Mouse (Mus musculus): ENCODE results near the gene Uqcrfs1. TPM values are rescaled to one million over a fixed set of nuclear protein-coding genes. Genes with fewer than 3 reads are reported as not detected.
A peak's percentile ranks its signal among the peaks of the same experiment; 100 is the strongest.

Uqcrfs1 gene
- total RNA-seq, 1 experiment from 2014 or later = 92.1 TPM

- ATAC-seq (replicated peaks; ENCODE audit: low read depth, poor library complexity, severe bottlenecking) = no peak
Observed at GRCm38 (mm10) chr13:30507651-30508050, 37.5 kb downstream of the Uqcrfs1 start.

- 0 out of 2 replicates have a peak, but pooled peaks have one; percentile 39 for ATAC-seq (replicated peaks; ENCODE audit: low read depth, poor library complexity, severe bottlenecking)
Observed at GRCm38 (mm10) chr13:30501860-30502395, 43.2 kb downstream of the Uqcrfs1 start.

Other genes with a start within 250 kb of the Uqcrfs1 start
- gene Agtr1a, start 208.9 kb downstream of the Uqcrfs1 start, total RNA-seq (2017) = 2.4 TPM in 1 of 2 replicates, not detected in the other
- gene Dusp22, start 114.6 kb upstream of the Uqcrfs1 start, total RNA-seq (2017) = 1.0 and 2.4 TPM in 2 replicates
- 0.50 and 7.2 TPM in 2 replicates for gene Irf4, start 203.9 kb upstream of the Uqcrfs1 start, total RNA-seq (2017)

All from common myeloid progenitor, adult 5-6 weeks (primary cell).